Mouse (Mus musculus): ENCODE data around the gene Ifitm5. TPM values are rescaled to one million over a fixed set of nuclear protein-coding genes. Genes with fewer than 3 reads are reported as not detected.
A peak's percentile ranks its signal among the peaks of the same experiment; 100 is the strongest.

The Ifitm5 gene
- total RNA-seq, 1 experiment from 2014 or later: 0.63 TPM

DNA sequence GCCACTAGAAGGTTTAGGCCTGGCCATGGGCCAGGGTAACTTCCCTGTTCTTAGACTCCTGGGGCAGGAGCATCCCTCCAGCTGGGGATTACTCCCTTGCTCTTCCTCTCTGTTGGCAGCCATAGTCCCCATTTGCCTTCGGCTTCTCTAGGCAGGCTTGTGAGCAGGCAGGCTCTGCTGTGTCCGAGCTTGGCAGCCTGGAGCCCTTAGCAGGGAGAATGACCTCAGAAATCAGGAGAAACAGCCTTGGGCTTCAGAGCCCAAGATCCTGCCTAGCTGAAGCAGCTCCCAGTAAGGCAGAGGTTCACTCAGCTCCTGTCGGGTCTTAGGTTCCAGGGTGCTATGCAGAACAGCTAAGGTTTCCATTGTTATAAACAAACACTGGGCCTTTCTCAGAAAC lies 51.0 kb downstream of the Ifitm5 start:
- peak; percentile 66 for DNase-seq

Other genes starting within 250 kb of the Ifitm5 start
- gene Cyp2e1, start 186.6 kb downstream of the Ifitm5 start, total RNA-seq (2021): 83.0 and 573 TPM in 2 replicates
- not detected in 2 replicates for gene Syce1, start 162.4 kb downstream of the Ifitm5 start, total RNA-seq (2021)
- 1.9 and 2.6 TPM in 2 replicates for gene Zfp941, start 128.1 kb downstream of the Ifitm5 start, total RNA-seq (2021)
- 1.4 and 31.0 TPM in 2 replicates for gene Urah, start 115.3 kb downstream of the Ifitm5 start, total RNA-seq (2021)
- not detected in 2 replicates for gene Scgb1c1, start 104.7 kb downstream of the Ifitm5 start, total RNA-seq (2021)
- not detected in 2 replicates for gene Odf3, start 102.5 kb downstream of the Ifitm5 start, total RNA-seq (2021)
- gene Gm45785, start 94.0 kb downstream of the Ifitm5 start, total RNA-seq (2021): 0.89 TPM in 1 of 2 replicates, not detected in the other
- 44.8 and 61.1 TPM in 2 replicates for gene Ric8a, start 93.3 kb downstream of the Ifitm5 start, total RNA-seq (2021)
- 27.4 and 32.1 TPM in 2 replicates for gene Bet1l, start 92.7 kb downstream of the Ifitm5 start, total RNA-seq (2021)
- gene Psmd13, start 68.3 kb downstream of the Ifitm5 start, total RNA-seq (2021): 114 TPM in 2 replicates
- gene Sirt3, start 68.0 kb downstream of the Ifitm5 start, total RNA-seq (2021): 63.5 and 64.7 TPM in 2 replicates
- gene Cox8b, start 49.8 kb downstream of the Ifitm5 start, total RNA-seq (2021): 3,010 and 3,145 TPM in 2 replicates
- gene Nlrp6, start 29.4 kb downstream of the Ifitm5 start, total RNA-seq (2021): 1.5 and 6.6 TPM in 2 replicates
- 26.9 and 28.9 TPM in 2 replicates for gene Pgghg, start 8.9 kb downstream of the Ifitm5 start, total RNA-seq (2021)
- 1.1 TPM in 1 of 2 replicates, not detected in the other for gene Gm45717, start 5.6 kb upstream of the Ifitm5 start, total RNA-seq (2021)
- gene Ifitm2, start 5.7 kb upstream of the Ifitm5 start, total RNA-seq (2021): 458 and 515 TPM in 2 replicates
- gene Ifitm1, start 16.9 kb upstream of the Ifitm5 start, total RNA-seq (2021): 7.3 and 13.5 TPM in 2 replicates
- 124 and 169 TPM in 2 replicates for gene Ifitm3, start 60.5 kb upstream of the Ifitm5 start, total RNA-seq (2021)
- gene Ifitm6, start 67.6 kb upstream of the Ifitm5 start, total RNA-seq (2021): 0.89 and 1.4 TPM in 2 replicates
- not detected in 2 replicates for gene Gm17387, start 78.8 kb upstream of the Ifitm5 start, total RNA-seq (2021)
- 1.4 and 2.7 TPM in 2 replicates for gene B4galnt4, start 110.8 kb upstream of the Ifitm5 start, total RNA-seq (2021)
- gene Pkp3, start 127.9 kb upstream of the Ifitm5 start, total RNA-seq (2021): 0.96 and 3.5 TPM in 2 replicates
- gene Sigirr, start 150.3 kb upstream of the Ifitm5 start, total RNA-seq (2021): 7.5 and 10.0 TPM in 2 replicates
- gene Ano9, start 167.5 kb upstream of the Ifitm5 start, total RNA-seq (2021): 0.22 and 0.38 TPM in 2 replicates
- 46.2 and 49.6 TPM in 2 replicates for gene Ptdss2, start 172.1 kb upstream of the Ifitm5 start, total RNA-seq (2021)
- gene Rnh1, start 222.6 kb upstream of the Ifitm5 start, total RNA-seq (2021): 186 and 200 TPM in 2 replicates
- gene Hras, start 243.7 kb upstream of the Ifitm5 start, total RNA-seq (2021): 81.7 and 83.6 TPM in 2 replicates
- 7.6 and 9.6 TPM in 2 replicates for gene Lrrc56, start 243.9 kb upstream of the Ifitm5 start, total RNA-seq (2021)